ENCODE assay signal across 10 mouse cellular contexts in genomic region chr2:150839686-150840471, GRCm38 (mm10). TPM values are rescaled to one million over a fixed set of nuclear protein-coding genes. Genes with fewer than 3 reads are reported as not detected.
DNase-seq lines count a peak whose midpoint lies in the region; ATAC-seq and TF ChIP-seq lines count a peak whose summit lies in the region.
"Had no signal": no experiment of that assay in that cellular context is flagged by ENCODE, and none has a peak within 500 bp of the region (broad histone marks: within the 10 kb centered on the region; RNA-seq: fewer than 3 reads in every experiment).

No protein-coding gene starts in this region.

- no peaks in the 10 kb centered on the region for H3K36me3 ChIP-seq in stomach, postnatal 0 days (ENCODE audit: control insufficient read depth, insufficient read depth, low read length)

- no peaks in the 10 kb centered on the region for H3K9me3 ChIP-seq in stomach, postnatal 0 days (ENCODE audit: control insufficient read depth, low read length)

- 0 out of 2 replicates have a peak overlapping the region, but pooled peaks have one; percentile 35 for H3K27ac ChIP-seq in stomach, postnatal 0 days (replicated peaks)

- ATAC-seq in stomach, postnatal 0 days (ENCODE audit: low FRiP score, low TSS enrichment): peak; percentile 71; the same call in 1 of the 2 replicates
- ATAC-seq: forebrain, embryonic 14.5 days had no signal

- 70% methylated on average over 12 of the region's 12 CpGs for WGBS in stomach, postnatal 0 days

- H3K4me3 ChIP-seq in stomach, postnatal 0 days (ENCODE audit: low read depth, low read length): no peak overlapping the region

- no peaks in the 10 kb centered on the region for H3K27me3 ChIP-seq in stomach, postnatal 0 days (ENCODE audit: control insufficient read depth, insufficient read depth, low read length)

- no peak overlapping the region for H3K4me2 ChIP-seq in stomach, postnatal 0 days (replicated peaks; ENCODE audit: low read depth)

- no peak for TF ChIP-seq CTCF in stomach, postnatal 0 days (IDR thresholded peaks at IDR 0.05; ENCODE audit: low read depth)

- H3K9ac ChIP-seq in stomach, postnatal 0 days (ENCODE audit: low read length): no peak overlapping the region

- H3K4me1 ChIP-seq in stomach, postnatal 0 days (replicated peaks; ENCODE audit: control insufficient read depth, insufficient read depth): no peaks in the 10 kb centered on the region

- intact Hi-C loops in gastrocnemius, postnatal 36 days (cut with DNase I): no loop called here

- no peak for TF ChIP-seq EP300 in stomach, postnatal 0 days (optimal IDR thresholded peaks at IDR 0.05)

- DNase-seq in gastrocnemius, postnatal 25 days: peak; percentile 37
- DNase-seq in gastrocnemius, postnatal 36 days: no peak
- peak; percentile 62 for DNase-seq in right cerebral cortex, adult 18-20 months
- DNase-seq in right cerebral cortex, adult 2 months (ENCODE audit: low spot score in 2 of 2): no peak
- peak; percentile 54 to 59 for DNase-seq in adrenal gland, postnatal 36 days
- no peak for DNase-seq in stomach, postnatal 0 days (ENCODE audit: low spot score)
- no peak for DNase-seq in retina, postnatal 1 day
- DNase-seq in spleen, postnatal 36 days (ENCODE audit: low spot score in 2 of 2): no peak
- DNase-seq: cerebellum, adult 8-10 months had no signal

RNA-seq across cellular contexts. Expression of gene Pygb, which starts 53.3 kb away (rescaled TPM):
- total RNA-seq in gastrocnemius, postnatal 25 days (2021): 1 to 10 TPM; 4.0 to 7.7 TPM
- 1 to 10 TPM; 4.2 to 4.6 TPM for total RNA-seq in gastrocnemius, postnatal 36 days (2021)
- 10 to 100 TPM; 41.5 to 42.6 TPM for total RNA-seq in adrenal gland, postnatal 36 days (2021)
- 109 and 115 TPM in 2 replicates for polyA plus RNA-seq in stomach, postnatal 0 days (2015; fragmentation: Nextera tagmentation; extraction: Ambion mirVana)

Comparison
In these comparisons a context has a peak if more than half of its experiments do, and no peak if none do; other contexts are left out.
1. DNase-seq: peak in gastrocnemius, postnatal 25 days (single experiment), right cerebral cortex, adult 18-20 months (single experiment) and adrenal gland, postnatal 36 days (2 of 2); none in gastrocnemius, postnatal 36 days (0 of 2), right cerebral cortex, adult 2 months (0 of 2), stomach, postnatal 0 days (single experiment), retina, postnatal 1 day (single experiment) and spleen, postnatal 36 days (0 of 2).
2. RNA of gene Pygb, which starts 53.3 kb away (total RNA-seq): 41.5 to 42.6 TPM in adrenal gland, postnatal 36 days; 4.0 to 7.7 TPM in gastrocnemius, postnatal 25 days and 4.2 to 4.6 TPM in gastrocnemius, postnatal 36 days; every median in the first group is over 4 times any median in the second.